Mouse (Mus musculus) gastrocnemius, adult 2 months (tissue): ENCODE data around the gene Pdk2. TPM values are rescaled to one million over a fixed set of nuclear protein-coding genes. Genes with fewer than 3 reads are reported as not detected.

Source experiments
- DNase-seq: peaks from one replicate; pipeline ENCODE4 v3.0.0; 2022
- H3K27ac ChIP-seq: fragments of 200-600 bp; 2 replicates; pipeline ENCODE4 v1.8.1; 2022; ENCODE audit warnings: mild to moderate bottlenecking
- H3K4me3 ChIP-seq: fragments of 200-600 bp; 2 replicates; pipeline ENCODE4 v1.8.1; 2022; ENCODE audit warnings: mild to moderate bottlenecking, moderate library complexity
- CTCF ChIP-seq: fragments of 200-600 bp; IDR thresholded peaks from 2 replicates; pipeline ENCODE4 v1.8.1; 2022; ENCODE audit warnings: antibody characterized with exemption, mild to moderate bottlenecking, moderate library complexity
- intact Hi-C: fragments of 180-260 bp; cut with DNase I; formaldehyde crosslinking; loops from one replicate; pipeline ENCODE4 v1.15.1; 2025
- total RNA-seq, 2 experiments: library from RNA; stranded (reverse); gene quantifications; 2 replicates each; pipeline ENCODE4 v1.2.3; 2021

The Pdk2 gene
- total RNA-seq, 2 experiments from 2014 or later: 471 to 485 TPM

GRCm38 (mm10) chr11:95004937-95005198 is 36.3 kb downstream of the Pdk2 start:
- H3K27ac ChIP-seq: peak overlapping the region; percentile 31
- intact Hi-C loops: no loop called here
- no peak overlapping the region for H3K4me3 ChIP-seq
- DNase-seq: no peak
- TF ChIP-seq CTCF: no peak

- TF ChIP-seq CTCF: no peak
- H3K27ac ChIP-seq: peak overlapping the region; percentile 31
- peak; percentile 35 for DNase-seq
- no peak overlapping the region for H3K4me3 ChIP-seq
- intact Hi-C loops: no loop called here
Measured at GRCm38 (mm10) chr11:95004136-95004936, 36.8 kb downstream of the Pdk2 start.

- no peak overlapping the region for H3K4me3 ChIP-seq
- intact Hi-C loops: no loop called here
- no peak for TF ChIP-seq CTCF
- H3K27ac ChIP-seq: no peak overlapping the region
- peak; percentile 14 for DNase-seq
Measured at GRCm38 (mm10) chr11:95002705-95003104, 38.4 kb downstream of the Pdk2 start.

GRCm38 (mm10) chr11:95001584-95002347 is 39.4 kb downstream of the Pdk2 start:
- DNase-seq: peak; percentile 15
- no peak overlapping the region for H3K4me3 ChIP-seq
- intact Hi-C loops: loop anchor here (1.0 to 2.0 kb wide), 2 partner anchors 22 to 63 kb away; no protein-coding TSS in a partner anchor
- H3K27ac ChIP-seq: peak overlapping the region; percentile 93
- no peak for TF ChIP-seq CTCF

GRCm38 (mm10) chr11:95001058-95001457 is 40.1 kb downstream of the Pdk2 start:
- Histone ChIP-seq H3K27ac (peak overlapping the region; percentile 93), H3K4me3 (peak overlapping the region; percentile 50)
- DNase-seq: peak; percentile 74
- TF ChIP-seq CTCF: peak; percentile 99
- intact Hi-C loops: loop anchor here (1.0 to 2.0 kb wide), 2 partner anchors 22 to 62 kb away; no protein-coding TSS in a partner anchor

- H3K27ac ChIP-seq: peak overlapping the region; percentile 93
- peak overlapping the region; percentile 50 for H3K4me3 ChIP-seq
- peak; percentile 59 for DNase-seq
- no peak for TF ChIP-seq CTCF
- intact Hi-C loops: loop anchor here (2.0 kb wide), 1 partner anchor 62 kb away; no protein-coding TSS in a partner anchor
Measured at GRCm38 (mm10) chr11:95000548-95000947, 40.6 kb downstream of the Pdk2 start.

GRCm38 (mm10) chr11:95000128-95000527 is 41.0 kb downstream of the Pdk2 start:
- TF ChIP-seq CTCF: no peak
- intact Hi-C loops: loop anchor here (2.0 kb wide), 1 partner anchor 61 kb away; no protein-coding TSS in a partner anchor
- peak overlapping the region; percentile 93 for H3K27ac ChIP-seq
- peak overlapping the region; percentile 50 for H3K4me3 ChIP-seq
- peak; percentile 24 for DNase-seq

- intact Hi-C loops: no loop called here
- peak overlapping the region; percentile 93 for H3K27ac ChIP-seq
- no peak for TF ChIP-seq CTCF
Measured at GRCm38 (mm10) chr11:94998041-94998531, 43.1 kb downstream of the Pdk2 start.

GRCm38 (mm10) chr11:94997596-94997995 is 43.6 kb downstream of the Pdk2 start:
- intact Hi-C loops: no loop called here
- Histone ChIP-seq H3K4me3 (peak overlapping the region; percentile 9; the same call in 1 of the 2 replicates), H3K27ac (peak overlapping the region; percentile 93)
- no peak for TF ChIP-seq CTCF
- peak; percentile 20 for DNase-seq

More at GRCm38 (mm10) chr11:94998041-94998531, 43.1 kb downstream of the Pdk2 start:
- DNase-seq: peak; percentile 49
- H3K4me3 ChIP-seq: peak overlapping the region; percentile 9; the same call in 1 of the 2 replicates

- no peak for TF ChIP-seq CTCF
- Histone ChIP-seq H3K27ac (peak overlapping the region; percentile 93), H3K4me3 (no peak overlapping the region)
- intact Hi-C loops: no loop called here
- no peak for DNase-seq
Measured at GRCm38 (mm10) chr11:94996984-94997383, 44.2 kb downstream of the Pdk2 start.

- no peak for DNase-seq
- H3K27ac ChIP-seq: peak overlapping the region; percentile 93
- TF ChIP-seq CTCF: no peak
- intact Hi-C loops: no loop called here
- H3K4me3 ChIP-seq: peak overlapping the region; percentile 98; the same call in 1 of the 2 replicates
Measured at GRCm38 (mm10) chr11:94996101-94996500, 45.1 kb downstream of the Pdk2 start.

- intact Hi-C loops: no loop called here
- Histone ChIP-seq H3K27ac (peak overlapping the region; percentile 93), H3K4me3 (peak overlapping the region; percentile 98)
- peak; percentile 17 for DNase-seq
- TF ChIP-seq CTCF: no peak
Measured at GRCm38 (mm10) chr11:94994947-94995772, 46.0 kb downstream of the Pdk2 start.
